8 mouse cellular contexts compared by ENCODE assay signal in genomic region chr8:85700101-85700750, GRCm38 (mm10). TPM values are rescaled to one million over a fixed set of nuclear protein-coding genes. Genes with fewer than 3 reads are reported as not detected.
DNase-seq lines count a peak whose midpoint lies in the region; ATAC-seq and TF ChIP-seq lines count a peak whose summit lies in the region.

No protein-coding gene starts in this region.

- peak overlapping the region; percentile 96 for H3K4me2 ChIP-seq in limb, embryonic 15.5 days
- H3K4me2 ChIP-seq in midbrain, postnatal 0 days (ENCODE audit: low read depth, low read length, poor library complexity, severe bottlenecking): peak overlapping the region; percentile 72

- DNase-seq in urinary bladder, adult 2 months (ENCODE audit: low spot score): peak; percentile 42
- DNase-seq in urinary bladder, postnatal 10 days (ENCODE audit: low spot score): no peak
- peak; percentile 88 for DNase-seq in embryo, embryonic 9.5 days (ENCODE audit: extremely low spot score)
- peak; percentile 82 for DNase-seq in heart, embryonic 10.5 days (ENCODE audit: low spot score)
- DNase-seq in kidney, adult 9 months: peak; percentile 3
- DNase-seq in midbrain, postnatal 0 days (ENCODE audit: low spot score): peak; percentile 83
- DNase-seq in splenic B cell, adult 2 months (ENCODE audit: low read depth, low spot score): peak; percentile 72

- peaks cover 19% of the 10 kb centered on the region for H3K27me3 ChIP-seq in heart, embryonic 10.5 days (ENCODE audit: insufficient read depth, poor library complexity, severe bottlenecking)
- H3K27me3 ChIP-seq in limb, embryonic 15.5 days: 0 out of 2 replicates have a peak, but pooled peaks cover 7% of the 10 kb centered on the region
- no peaks in the 10 kb centered on the region for H3K27me3 ChIP-seq in midbrain, postnatal 0 days (ENCODE audit: insufficient read depth, low read length)
- H3K27me3 ChIP-seq in splenic B cell, adult 2 months (ENCODE audit: control insufficient read depth, insufficient read depth, low read length, poor library complexity, severe bottlenecking): peaks cover 4% of the 10 kb centered on the region; the same call in 1 of the 2 replicates

- H3K9ac ChIP-seq in limb, embryonic 15.5 days: peak overlapping the region; percentile 72
- peak overlapping the region; percentile 73 for H3K9ac ChIP-seq in midbrain, postnatal 0 days (replicated peaks; ENCODE audit: low read length, poor library complexity, severe bottlenecking)

- TF ChIP-seq CTCF in midbrain, postnatal 0 days (IDR thresholded peaks at IDR 0.05): peak; percentile 65

- ATAC-seq in limb, embryonic 15.5 days (ENCODE audit: insufficient number of reproducible peaks, low FRiP score, low TSS enrichment, low read depth): peak; percentile 89
- ATAC-seq in midbrain, postnatal 0 days (ENCODE audit: low FRiP score): peak; percentile 90

- H3K9me3 ChIP-seq in heart, embryonic 10.5 days: no peaks in the 10 kb centered on the region
- H3K9me3 ChIP-seq in limb, embryonic 15.5 days: no peaks in the 10 kb centered on the region
- H3K9me3 ChIP-seq in midbrain, postnatal 0 days (ENCODE audit: low read length): no peaks in the 10 kb centered on the region

- under 1% methylated on average over 84 of the region's 84 CpGs for WGBS in heart, embryonic 10.5 days
- under 1% methylated on average over 84 of the region's 84 CpGs for WGBS in limb, embryonic 15.5 days
- WGBS in midbrain, postnatal 0 days: under 1% methylated on average over 64 of the region's 84 CpGs

- H3K36me3 ChIP-seq in heart, embryonic 10.5 days: no peaks in the 10 kb centered on the region
- H3K36me3 ChIP-seq in limb, embryonic 15.5 days: no peaks in the 10 kb centered on the region
- H3K36me3 ChIP-seq in midbrain, postnatal 0 days (ENCODE audit: insufficient read depth, low read length): no peaks in the 10 kb centered on the region
- no peaks in the 10 kb centered on the region for H3K36me3 ChIP-seq in splenic B cell, adult 2 months (ENCODE audit: control insufficient read depth, insufficient read depth, low read length, poor library complexity, severe bottlenecking)

- peak overlapping the region; percentile 67 for H3K4me3 ChIP-seq in heart, embryonic 10.5 days
- H3K4me3 ChIP-seq in limb, embryonic 15.5 days: peak overlapping the region; percentile 71
- H3K4me3 ChIP-seq in midbrain, postnatal 0 days (ENCODE audit: low read depth, low read length): peak overlapping the region; percentile 65

- H3K27ac ChIP-seq in heart, embryonic 10.5 days: peak overlapping the region; percentile 89
- H3K27ac ChIP-seq in limb, embryonic 15.5 days: peak overlapping the region; percentile 88
- H3K27ac ChIP-seq in midbrain, postnatal 0 days (ENCODE audit: low read depth, low read length): peak overlapping the region; percentile 88

- peaks cover 6% of the 10 kb centered on the region for H3K4me1 ChIP-seq in heart, embryonic 10.5 days
- peaks cover 6% of the 10 kb centered on the region for H3K4me1 ChIP-seq in limb, embryonic 15.5 days
- no peaks in the 10 kb centered on the region for H3K4me1 ChIP-seq in midbrain, postnatal 0 days (ENCODE audit: insufficient read depth, low read length)

RNA-seq across cellular contexts. Expression of gene Neto2, which starts 0.5 kb away (rescaled TPM):
- 3.5 and 3.7 TPM in 2 replicates for polyA plus RNA-seq in urinary bladder, adult 2 months (2012; rRNA removed)
- 4.9 and 6.9 TPM in 2 replicates for polyA plus RNA-seq in heart, embryonic 10.5 days (2016; fragmentation: Nextera tagmentation; extraction: Ambion mirVana)
- polyA plus RNA-seq in limb, embryonic 15.5 days (2015; fragmentation: Nextera tagmentation; extraction: Ambion mirVana): 5.6 and 7.9 TPM in 2 replicates
- 106 and 138 TPM in 2 replicates for total RNA-seq in midbrain, postnatal 0 days (2014; rRNA removed)
- polyA plus RNA-seq in midbrain, postnatal 0 days (2015; fragmentation: Nextera tagmentation; extraction: Ambion mirVana): 41.2 and 46.5 TPM in 2 replicates
